Mouse (Mus musculus) kidney, postnatal 10 days (tissue): ENCODE data around the gene Ccr1l1.

Experiments used
- DNase-seq: peaks from one replicate; pipeline ENCODE4 v3.0.0; 2021; ENCODE audit warnings: mixed read lengths

The Ccr1l1 gene

DNA sequence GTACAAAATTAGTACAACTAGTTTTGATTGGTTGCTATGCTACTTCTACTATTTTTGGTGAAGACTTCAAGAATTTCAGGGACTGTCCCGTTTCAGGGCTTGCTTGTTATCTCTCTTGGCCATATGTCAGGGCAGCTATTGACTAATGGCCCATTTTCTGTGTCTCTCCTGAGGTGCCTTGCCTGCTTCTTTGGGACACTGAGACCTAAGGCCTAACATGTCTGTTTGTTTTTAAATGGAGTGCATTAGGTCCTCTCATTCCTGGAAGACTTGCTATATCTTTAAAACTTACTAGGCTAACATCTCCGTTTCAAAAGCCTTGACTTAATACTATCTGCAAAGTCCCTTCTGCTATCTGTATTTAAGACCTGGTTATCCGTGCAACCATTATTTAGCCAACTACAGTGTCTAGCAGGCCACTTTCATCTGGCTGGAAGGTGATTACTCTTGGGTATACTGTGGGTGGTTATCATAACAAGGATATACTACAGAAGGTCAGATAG, 20.2 kb downstream of the Ccr1l1 start:
- no peak for DNase-seq

DNA sequence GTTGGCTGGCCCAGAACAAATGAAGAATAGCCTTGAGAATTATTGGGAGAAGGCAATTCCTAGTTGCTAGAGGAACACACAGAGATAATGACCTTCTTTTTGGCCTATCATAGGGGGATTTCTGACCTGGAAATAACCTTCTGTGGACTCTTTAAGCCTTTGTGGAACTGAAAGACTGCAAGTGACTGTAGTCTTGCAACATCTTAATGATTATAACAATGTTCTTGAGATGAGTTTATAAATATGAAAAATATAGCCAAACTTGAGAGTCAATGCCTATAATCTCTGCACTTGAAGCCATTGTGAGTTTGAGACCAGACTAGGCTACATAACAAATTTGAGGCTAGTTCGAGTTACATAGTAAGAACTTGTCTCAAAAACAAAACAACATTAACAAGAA, 21.3 kb downstream of the Ccr1l1 start:
- no peak for DNase-seq

DNA sequence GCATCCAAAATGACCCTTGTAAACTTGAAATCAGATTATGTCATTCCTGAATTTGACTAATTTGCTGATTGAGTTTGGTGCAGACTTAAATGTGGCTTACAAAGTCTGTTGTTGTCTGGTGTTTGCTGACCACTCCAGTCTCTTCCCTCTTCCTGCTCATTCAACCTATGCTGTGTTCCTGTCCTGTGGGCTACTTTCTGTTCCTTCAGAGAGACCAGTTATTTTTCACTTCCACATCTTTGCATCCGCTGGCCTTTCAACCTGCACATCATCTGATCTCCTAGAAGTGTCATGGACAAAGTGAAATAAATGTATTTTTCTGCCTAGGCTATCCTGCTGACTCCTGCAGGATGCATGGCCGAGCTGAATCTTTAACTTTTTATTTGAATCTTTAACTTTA, 24.7 kb downstream of the Ccr1l1 start:
- no peak for DNase-seq

DNA sequence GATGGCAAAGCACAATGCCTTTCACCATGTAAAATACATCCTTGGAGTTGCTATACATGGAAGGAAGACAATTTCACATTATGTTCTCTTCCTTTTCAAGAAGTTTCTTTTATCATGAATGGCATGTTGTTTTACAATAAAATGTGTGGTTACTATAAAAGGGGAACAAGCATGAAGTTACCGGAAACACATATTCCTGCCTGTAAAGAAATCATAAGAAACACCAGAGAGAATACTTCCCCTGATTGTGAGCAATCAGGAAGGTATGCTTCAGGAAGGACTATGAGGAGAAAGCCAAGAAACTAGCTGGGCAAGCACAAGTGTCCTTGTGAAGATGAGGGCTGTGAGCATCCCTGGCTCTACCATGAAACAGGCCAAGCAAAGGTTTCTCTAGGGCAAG, 27.0 kb downstream of the Ccr1l1 start:
- no peak for DNase-seq

DNA sequence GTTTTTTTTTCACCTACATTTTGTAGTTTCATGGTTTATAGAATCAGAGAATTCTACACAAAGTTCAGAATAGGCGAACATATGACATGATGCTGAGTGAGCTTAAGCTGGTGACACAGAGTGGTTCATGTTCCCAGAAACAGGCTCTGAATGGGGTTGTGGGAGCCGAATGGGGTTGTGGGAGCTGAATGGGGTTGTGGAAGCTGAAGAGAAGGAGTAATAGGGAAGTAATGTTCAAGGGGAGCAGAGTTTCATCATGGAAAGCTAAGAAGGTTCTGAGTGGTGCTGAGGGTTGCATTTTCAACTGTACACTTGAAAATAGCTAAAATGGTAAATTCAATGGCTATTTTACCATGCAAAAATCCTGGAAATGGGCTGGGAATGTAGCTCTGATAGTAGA, 28.8 kb downstream of the Ccr1l1 start:
- DNase-seq: no peak

DNA sequence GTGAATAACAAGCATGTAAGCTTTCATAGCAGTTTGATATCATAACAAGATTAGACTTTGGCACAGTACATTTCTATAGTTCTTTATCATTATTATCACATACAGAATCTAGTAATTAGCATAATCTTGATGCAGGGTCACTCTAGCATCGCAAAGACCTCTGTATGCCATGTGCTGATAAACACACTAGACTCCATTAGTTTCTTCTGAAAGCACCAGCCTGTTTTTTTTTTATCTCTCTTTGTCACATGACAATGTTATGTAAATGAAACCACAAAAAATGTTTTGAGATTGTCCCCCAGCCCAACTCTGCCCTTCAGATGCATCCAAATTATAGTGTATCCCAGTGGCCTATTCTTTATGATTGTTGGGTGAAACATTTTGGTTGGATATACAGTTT, 30.4 kb downstream of the Ccr1l1 start:
- DNase-seq: no peak

DNA sequence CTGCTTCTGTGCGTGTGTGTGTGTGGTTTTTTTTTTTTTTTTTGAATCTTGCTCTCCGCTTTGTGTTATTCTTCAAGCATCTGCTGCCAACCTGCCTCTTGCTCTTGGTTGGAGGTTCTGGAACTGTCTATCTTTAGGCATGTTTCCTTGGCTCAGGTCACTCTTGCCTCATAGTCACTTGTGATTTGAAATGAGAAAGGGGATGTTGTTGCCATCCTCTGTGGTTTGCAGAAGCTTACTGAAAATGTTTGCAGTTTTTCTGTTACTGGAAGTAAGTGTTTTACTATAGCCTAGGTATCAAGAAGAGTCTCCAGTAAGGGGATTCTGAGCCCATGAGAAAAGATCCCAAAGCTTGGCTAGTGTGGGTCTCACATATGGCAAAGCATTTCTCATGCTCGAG, 36.2 kb downstream of the Ccr1l1 start:
- no peak for DNase-seq

DNA sequence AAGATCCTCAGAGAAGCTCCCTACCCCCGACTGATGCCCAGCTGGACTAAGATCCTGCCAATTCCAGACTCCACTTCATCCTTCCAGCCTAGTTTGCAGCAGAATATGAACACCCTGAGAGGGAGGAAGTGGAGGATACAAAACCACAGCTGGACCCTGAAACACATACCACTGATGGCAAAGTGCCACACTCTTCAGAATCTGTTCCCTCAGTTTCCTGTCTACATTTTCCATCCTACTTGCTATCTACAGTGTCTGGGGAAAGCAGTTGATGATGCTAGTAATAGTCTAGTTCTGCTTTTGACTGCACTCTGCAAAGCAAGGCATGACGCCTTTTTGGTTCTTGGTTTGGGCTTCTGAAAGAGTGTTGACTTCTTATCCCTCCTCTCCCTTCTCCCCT, 36.9 kb downstream of the Ccr1l1 start:
- no peak for DNase-seq

DNA sequence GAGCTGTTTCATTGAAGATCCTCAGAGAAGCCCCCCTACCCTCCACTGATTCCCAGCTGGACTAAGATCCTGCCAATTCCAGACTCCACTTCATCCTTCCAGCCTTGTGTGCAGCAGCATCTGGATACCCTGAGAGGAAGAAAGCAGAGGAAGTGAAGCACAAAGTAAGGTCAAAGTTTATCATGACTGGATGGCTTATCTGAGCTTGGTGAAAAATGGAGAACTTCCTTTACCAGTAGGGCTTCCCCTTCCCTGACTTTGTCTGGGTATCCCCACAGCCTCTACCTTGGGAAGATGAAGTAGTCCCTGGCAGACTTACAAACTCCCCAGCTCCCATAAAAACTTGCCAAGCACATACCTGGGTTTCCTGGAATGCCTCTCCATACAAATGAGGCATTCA, 37.6 kb downstream of the Ccr1l1 start:
- DNase-seq: no peak

DNA sequence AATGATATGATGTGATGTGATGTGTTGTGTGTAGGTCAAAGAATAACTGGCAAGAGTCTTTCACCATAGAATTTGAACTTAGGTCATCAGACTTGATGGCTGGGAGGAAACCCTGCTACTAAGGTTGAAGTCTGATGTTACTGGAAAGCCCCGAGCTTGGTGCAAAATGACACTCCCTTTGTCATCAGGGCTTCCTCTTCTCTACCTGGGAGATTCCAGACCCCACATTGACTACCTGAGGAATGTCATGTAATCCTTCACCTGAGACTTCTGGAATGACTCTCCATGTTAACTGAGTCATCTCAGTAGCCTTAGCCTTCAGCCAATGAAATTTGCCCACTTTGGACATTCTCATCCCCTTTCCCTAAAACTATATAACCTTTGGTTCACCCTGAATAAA, 38.0 kb downstream of the Ccr1l1 start:
- DNase-seq: no peak

DNA sequence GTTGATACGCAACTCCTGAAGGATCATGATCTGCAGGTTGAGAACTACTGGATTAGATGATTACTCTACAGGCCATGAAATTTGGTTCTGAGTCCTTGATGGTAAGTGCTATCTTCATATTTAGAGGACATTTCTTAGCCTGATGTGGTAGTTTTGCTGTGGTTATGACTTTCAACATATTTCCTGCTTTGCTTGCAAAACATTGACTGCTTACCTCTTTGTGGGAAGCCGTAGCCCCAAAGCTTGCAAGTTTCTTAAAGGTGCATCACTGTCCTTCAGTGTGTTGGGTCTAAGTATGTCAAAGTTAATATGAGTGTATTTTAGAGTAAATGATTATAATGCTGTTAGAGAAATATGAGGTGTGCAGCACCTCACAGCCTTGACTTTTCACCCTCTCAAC, 40.2 kb downstream of the Ccr1l1 start:
- DNase-seq: no peak

DNA sequence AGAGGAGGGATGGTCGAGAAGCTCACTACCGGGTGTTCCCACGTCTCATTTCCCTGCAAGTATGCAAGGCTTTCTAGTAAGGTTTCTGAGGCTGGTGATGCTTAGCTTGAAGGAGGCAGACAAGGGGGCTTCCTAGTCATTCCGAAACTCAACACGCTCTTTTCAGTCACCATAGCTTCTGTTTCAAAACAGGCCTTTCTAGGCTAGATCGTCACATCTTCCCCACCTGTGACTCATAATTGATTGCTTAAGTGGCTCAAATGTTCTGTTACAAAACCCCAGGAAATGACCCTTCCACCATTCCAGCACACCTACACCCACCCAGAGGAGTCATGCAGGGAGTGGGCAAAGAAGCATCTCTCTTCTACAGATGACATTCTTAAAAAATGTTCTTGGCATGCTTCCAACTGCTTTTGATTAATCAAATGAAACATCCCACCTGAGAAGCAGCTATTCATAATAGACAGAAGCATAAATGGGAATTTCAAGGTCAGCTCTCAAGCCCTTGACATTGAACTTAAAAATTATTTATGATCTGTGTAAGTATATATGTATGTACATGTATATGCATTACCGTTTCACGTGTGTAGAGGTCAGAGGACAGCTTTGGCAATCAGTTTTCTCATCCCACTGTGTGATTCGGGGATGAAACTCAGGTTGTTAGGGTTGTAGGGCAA, 41.5 kb downstream of the Ccr1l1 start:
- DNase-seq: no peak

DNA sequence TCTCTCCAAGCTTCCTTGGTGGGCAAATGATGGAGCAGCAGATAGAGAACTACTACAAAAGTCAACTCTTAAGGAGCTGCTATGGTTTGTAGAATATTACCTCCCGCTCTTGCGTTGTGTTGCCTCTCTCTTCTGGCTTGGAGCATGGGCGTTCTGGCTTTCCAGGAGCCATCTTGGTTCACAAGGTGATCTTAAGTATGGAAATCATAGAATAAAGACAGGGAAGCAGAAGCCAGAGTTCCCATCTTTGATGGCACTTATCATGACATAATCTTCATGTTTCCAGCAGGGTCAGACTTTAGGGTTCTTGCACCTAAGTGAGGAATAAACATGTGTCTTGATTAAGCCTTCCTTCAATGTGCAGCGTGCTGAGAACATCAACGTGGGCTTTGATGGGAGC, 42.4 kb downstream of the Ccr1l1 start:
- DNase-seq: no peak

DNA sequence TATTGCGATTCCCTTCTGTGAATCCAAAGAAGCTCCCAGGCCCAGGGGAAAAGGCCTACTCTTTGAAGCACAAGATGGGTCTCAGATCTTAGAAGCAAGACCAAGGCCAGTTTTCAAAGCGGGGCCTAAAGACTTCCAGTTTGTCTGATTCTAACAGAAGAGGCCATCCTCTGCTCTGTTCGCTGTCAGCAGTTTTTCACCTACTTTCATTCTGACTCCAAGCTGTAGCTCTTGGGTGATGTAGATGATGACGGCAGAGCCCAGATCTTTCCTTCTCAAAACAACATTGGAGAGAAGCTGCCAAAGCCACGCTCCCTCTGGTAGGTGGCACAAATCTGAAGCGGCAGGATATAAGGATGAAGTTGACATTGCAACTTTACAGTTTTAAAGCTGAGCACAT, 42.9 kb downstream of the Ccr1l1 start:
- no peak for DNase-seq

DNA sequence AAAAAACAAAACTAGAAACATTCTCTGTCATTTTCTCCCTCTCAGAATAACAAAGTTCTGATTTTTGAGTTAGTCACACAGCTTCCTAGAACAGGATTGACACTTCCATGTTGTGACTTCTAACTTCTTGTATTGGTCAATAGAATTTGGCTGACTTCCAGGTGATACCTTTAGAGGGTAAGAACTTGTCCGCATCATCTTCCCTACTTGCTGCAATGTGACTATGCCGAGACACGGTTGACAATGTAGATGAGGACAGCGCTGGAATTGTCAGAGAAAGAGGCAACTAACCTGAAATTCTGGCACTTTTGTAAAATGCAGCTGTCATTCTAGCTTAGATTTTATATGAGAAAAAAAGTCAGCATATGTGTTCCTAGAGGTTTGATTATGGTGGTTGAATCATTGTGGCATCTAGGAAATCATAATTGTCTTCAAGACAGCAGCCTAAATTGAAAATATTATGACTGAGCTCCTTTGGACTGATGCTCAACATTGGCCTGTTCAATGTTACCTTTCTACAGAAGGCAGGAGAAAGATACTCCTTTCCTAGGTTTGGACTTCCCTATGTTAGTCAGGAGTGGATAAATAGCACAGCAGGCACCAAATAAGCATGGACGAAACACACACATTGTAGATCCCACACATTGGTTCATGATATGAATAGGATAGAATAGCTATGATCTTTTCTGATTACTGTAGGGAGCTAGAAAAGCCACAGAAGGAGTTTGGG, 44.3 kb downstream of the Ccr1l1 start:
- DNase-seq: no peak

DNA sequence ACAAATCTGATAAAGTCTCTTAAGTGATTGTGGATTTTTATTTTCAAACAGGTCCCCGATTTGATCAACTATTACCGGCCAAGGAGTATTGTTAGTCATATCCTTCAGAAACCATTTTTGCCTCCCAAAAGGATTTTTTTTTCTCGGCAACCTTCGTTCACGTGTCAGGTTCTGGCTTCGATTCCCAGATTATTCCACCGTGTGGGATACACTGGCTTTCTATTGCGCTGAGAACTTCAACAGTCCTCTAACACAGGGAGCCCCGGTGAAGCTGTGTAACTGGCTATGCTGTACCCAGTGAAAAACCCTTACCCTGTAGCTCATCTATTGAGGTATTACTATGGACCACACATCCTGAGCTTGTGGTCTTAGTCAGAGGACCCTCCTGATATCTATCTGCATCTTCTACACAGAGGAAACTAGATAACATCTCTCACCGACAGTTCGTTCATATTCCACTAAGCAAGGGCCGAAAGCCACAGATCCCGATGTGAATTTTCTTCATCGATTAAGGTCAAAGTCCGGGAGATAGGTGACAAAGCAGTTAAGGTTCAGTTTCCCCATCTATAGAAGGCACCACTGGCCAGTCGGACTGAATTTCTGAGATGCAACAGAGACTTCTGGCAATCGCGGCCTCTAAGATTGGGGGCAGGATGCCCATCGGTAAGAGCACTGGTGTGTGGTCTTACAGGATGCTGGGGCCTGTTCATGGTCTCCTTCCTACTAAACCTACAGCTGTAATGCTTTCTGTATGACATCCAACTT, 45.1 kb downstream of the Ccr1l1 start:
- DNase-seq: no peak

DNA sequence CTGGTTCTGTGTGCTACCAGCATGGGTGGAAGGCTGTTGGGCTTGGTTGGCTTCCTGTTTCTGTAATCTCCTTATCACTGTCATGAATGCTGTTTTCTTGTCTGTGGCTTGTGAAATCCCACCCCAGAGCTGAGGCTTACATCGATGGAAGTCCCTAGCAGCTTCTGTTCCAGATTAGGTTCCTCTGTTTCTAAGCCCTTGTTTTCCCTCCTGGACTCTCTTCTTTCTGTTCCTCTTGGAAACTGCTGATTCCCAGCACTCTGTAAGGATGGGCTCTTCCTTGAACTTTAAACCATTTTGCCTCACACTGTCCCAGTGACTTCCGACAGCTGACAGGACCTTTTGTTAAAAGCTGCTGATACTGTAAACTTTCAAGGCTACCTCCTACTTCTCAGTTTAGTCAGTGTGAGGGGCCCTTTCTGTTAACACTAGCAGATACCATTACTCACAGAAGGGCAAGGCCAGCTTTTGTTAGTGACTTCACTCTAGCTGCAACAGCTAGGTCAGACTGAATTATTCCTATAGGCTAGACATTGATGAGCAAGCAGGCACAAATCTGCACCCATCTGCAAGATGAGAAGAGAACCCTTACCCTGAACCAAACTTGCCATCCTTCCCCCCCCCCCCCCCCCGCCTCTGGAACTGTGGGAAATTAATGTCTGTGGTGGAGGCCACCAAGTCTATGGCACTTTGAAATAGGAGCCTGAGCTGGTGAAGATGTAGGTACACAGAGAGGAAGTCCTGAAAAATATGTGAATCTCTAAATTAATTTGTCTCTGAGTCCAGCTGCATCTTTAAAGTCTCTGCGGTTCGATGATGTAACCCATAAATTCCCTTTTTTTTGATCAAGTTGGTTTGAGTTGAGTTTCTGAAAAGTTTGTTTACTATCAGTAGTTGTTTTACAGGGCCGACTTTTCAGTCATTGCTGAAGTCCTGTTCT, 46.2 kb downstream of the Ccr1l1 start:
- no peak for DNase-seq

DNA sequence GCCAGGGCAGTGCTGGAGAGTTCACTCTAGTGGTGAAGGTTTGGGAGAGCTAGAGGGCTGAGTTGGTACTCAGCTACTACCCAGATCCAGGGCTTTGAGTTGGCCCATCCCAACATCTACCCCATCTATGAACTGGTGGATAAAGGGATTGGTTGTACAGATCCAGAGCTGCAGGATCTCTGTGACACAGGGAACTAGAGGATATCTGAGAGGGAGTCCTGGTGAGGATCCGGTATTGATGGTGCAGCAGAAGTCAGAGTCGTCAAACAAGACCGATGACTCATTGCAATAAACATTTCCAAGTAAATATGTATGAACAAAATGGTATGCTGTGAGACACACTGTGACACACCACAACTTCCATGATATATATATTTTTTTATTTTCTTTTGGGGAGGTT, 47.3 kb downstream of the Ccr1l1 start:
- no peak for DNase-seq

DNA sequence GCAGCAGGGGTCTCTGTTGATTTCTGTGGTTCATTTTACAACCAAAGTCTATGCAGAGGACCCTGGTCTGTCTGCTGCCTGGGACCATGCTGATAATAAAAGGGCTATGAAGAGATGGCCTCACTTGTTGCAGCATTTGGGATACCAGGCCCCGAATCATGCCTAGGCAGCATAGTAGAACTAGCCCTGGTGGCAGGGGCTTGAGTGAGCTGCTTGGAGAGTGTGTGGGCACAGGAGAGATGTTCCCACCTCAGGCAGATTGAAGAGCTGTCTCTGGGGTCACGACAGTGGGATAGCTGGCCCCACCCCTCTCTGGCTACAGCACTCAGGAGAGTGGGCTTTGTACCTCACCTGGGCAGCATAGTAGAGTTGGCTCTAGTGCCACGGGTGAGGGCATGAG, 47.7 kb downstream of the Ccr1l1 start:
- DNase-seq: no peak

DNA sequence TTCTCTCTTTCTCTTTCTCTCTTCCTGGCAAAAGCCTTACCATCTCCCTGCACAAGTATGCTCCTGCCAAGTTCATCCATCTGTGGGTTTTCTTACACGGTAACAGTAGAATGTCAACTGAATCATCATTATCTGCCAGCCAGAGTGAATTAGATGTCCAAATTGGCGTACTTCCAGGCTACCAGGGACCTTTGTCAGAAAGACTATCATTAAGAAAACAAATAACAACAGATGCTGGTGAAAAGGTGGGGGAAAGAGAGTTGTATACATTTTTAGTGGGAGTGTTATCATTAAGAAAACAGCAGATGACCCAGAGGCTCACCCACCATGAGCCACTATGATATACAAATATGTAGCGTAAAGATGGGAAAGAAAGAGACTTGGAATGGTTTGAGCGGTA, 48.3 kb downstream of the Ccr1l1 start:
- no peak for DNase-seq

DNA sequence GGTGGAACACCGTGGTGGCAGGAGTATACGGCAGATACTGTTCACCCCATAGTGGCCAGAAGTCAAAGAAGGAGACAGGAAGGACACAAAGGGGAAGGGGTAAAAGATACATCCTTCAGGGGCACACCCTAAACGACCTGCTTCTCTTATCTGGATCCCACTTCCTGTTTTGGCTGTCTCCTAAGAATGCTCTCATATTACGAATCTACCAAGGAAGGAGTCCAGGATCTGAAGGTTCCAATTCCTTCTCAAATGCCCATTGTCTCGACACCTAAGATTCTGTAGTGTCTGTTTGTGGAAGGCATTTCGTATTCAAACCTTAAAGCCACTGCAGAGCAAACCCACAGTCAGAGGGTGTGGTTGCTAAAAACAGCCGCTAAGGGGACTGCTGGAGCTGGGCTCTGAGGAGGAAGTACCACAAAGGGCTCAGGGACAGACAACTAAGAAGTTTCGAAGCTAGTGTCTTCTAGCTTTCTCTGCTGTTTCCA, 49.4 kb downstream of the Ccr1l1 start:
- DNase-seq: no peak

DNA sequence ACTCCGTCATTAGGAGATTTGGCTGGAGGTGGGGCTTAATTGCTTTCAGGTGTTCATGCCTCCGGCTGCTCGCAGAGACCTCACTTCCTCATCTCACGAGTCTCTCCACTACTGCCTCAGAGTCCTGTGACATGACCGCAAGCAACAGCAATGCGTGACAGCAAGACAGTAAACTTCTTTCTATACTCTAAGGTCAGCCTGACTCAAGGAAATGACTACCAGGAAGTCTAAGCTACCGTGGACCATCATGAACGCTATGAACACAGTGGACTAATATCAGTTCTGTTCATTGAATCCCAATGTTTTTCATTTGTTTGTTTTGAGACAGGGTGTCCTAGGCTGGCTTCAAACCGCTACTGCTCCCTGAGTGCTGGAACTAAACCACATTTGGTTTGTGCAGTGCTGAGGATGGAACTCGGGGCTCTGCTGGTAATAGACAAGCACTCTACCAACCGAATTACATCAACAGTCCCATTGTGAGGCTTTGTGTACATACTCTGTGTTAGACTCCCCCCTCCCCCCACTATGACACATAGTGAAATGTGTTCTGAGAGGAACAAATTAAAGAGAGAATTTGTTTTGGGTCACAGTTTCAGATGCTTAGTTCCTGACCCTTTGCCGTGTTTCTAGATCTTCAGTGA, 50.0 kb downstream of the Ccr1l1 start:
- no peak for DNase-seq
